Comparison of ENCODE assay signal across 8 mouse cellular contexts in genomic region chr15:98609331-98610130, GRCm38 (mm10). TPM values are rescaled to one million over a fixed set of nuclear protein-coding genes. Genes with fewer than 3 reads are reported as not detected.
DNase-seq lines count a peak whose midpoint lies in the region; ATAC-seq and TF ChIP-seq lines count a peak whose summit lies in the region.

TSS of gene Adcy6 (minus strand) at chr15:98610076.

- H3K4me2 ChIP-seq in forebrain, embryonic 15.5 days (replicated peaks), result peak within 1 kb of the TSS; percentile 90
- H3K4me2 ChIP-seq in heart, postnatal 0 days (ENCODE audit: low read depth, low read length), result peak within 1 kb of the TSS; percentile 86
- H3K4me2 ChIP-seq in liver, embryonic 15.5 days, result peak within 1 kb of the TSS; percentile 98
- peak within 1 kb of the TSS; percentile 81 for H3K4me2 ChIP-seq in neural tube, embryonic 13.5 days

- no peak for TF ChIP-seq CTCF in E14TG2a.4 (conservative IDR thresholded peaks at IDR 0.05; ENCODE audit: low read length)
- no peak for TF ChIP-seq CTCF in heart, postnatal 0 days (IDR thresholded peaks at IDR 0.05; ENCODE audit: low read depth)

- H3K9ac ChIP-seq in forebrain, embryonic 15.5 days (replicated peaks), result peak within 1 kb of the TSS; percentile 92
- peak within 1 kb of the TSS; percentile 89 for H3K9ac ChIP-seq in heart, postnatal 0 days (replicated peaks; ENCODE audit: low read depth, low read length)
- peak within 1 kb of the TSS; percentile 90 for H3K9ac ChIP-seq in liver, embryonic 15.5 days
- H3K9ac ChIP-seq in neural tube, embryonic 13.5 days, result peak within 1 kb of the TSS; percentile 90

- peak; percentile 50; the same call in 1 of the 2 replicates for TF ChIP-seq EP300 in heart, postnatal 0 days (IDR thresholded peaks at IDR 0.05; ENCODE audit: low read depth)

- DNase-seq in cerebellum, adult 18-20 months, result peak; percentile 75 to 77
- DNase-seq in heart, postnatal 0 days (ENCODE audit: low spot score), result peak; percentile 90
- DNase-seq in kidney, postnatal 36 days, result peak; percentile 92 to 93
- DNase-seq in thymus, adult 18-20 months, result peak; percentile 74 to 78

- peaks cover 89% of the 10 kb centered on the region for H3K27me3 ChIP-seq in E14TG2a.4 (ENCODE audit: insufficient read depth, low read length)
- H3K27me3 ChIP-seq in forebrain, embryonic 15.5 days, result no peaks in the 10 kb centered on the region
- no peaks in the 10 kb centered on the region for H3K27me3 ChIP-seq in heart, postnatal 0 days (ENCODE audit: control insufficient read depth, insufficient read depth, low read length)
- peaks cover 15% of the 10 kb centered on the region for H3K27me3 ChIP-seq in liver, embryonic 15.5 days
- no peaks in the 10 kb centered on the region for H3K27me3 ChIP-seq in neural tube, embryonic 13.5 days

- peak within 1 kb of the TSS; percentile 81 for H3K4me3 ChIP-seq in E14TG2a.4 (replicated peaks; ENCODE audit: low read length)
- peak within 1 kb of the TSS; percentile 83 for H3K4me3 ChIP-seq in forebrain, embryonic 15.5 days
- peak within 1 kb of the TSS; percentile 78 for H3K4me3 ChIP-seq in heart, postnatal 0 days (ENCODE audit: low read depth, low read length)
- peak within 1 kb of the TSS; percentile 82 for H3K4me3 ChIP-seq in liver, embryonic 15.5 days (replicated peaks)
- peak within 1 kb of the TSS; percentile 77 for H3K4me3 ChIP-seq in neural tube, embryonic 13.5 days

- under 1% methylated on average over 72 of the region's 75 CpGs for WGBS in forebrain, embryonic 15.5 days
- 1% methylated on average over 56 of the region's 75 CpGs for WGBS in heart, postnatal 0 days
- WGBS in liver, embryonic 15.5 days (ENCODE audit: insufficient replicate concordance), result under 1% methylated on average over 74 of the region's 75 CpGs
- 0% methylated on average over 42 of the region's 75 CpGs for WGBS in neural tube, embryonic 13.5 days

- H3K4me1 ChIP-seq in E14TG2a.4 (replicated peaks; ENCODE audit: low read depth, low read length), result peaks cover 28% of the 10 kb centered on the region
- H3K4me1 ChIP-seq in forebrain, embryonic 15.5 days, result peaks cover 29% of the 10 kb centered on the region
- H3K4me1 ChIP-seq in heart, postnatal 0 days (ENCODE audit: control insufficient read depth, insufficient read depth), result peaks cover 19% of the 10 kb centered on the region
- peaks cover 61% of the 10 kb centered on the region for H3K4me1 ChIP-seq in liver, embryonic 15.5 days (replicated peaks)
- peaks cover 45% of the 10 kb centered on the region for H3K4me1 ChIP-seq in neural tube, embryonic 13.5 days (replicated peaks)

- peak; percentile 87 for ATAC-seq in forebrain, embryonic 15.5 days (replicated peaks)
- peak; percentile 50 for ATAC-seq in heart, postnatal 0 days (ENCODE audit: insufficient read depth, low read depth)
- peak; percentile 24 for ATAC-seq in liver, embryonic 15.5 days (ENCODE audit: insufficient read depth)
- peak; percentile 82 for ATAC-seq in neural tube, embryonic 13.5 days (ENCODE audit: low read depth)

- H3K27ac ChIP-seq in forebrain, embryonic 15.5 days (replicated peaks), result peak within 1 kb of the TSS; percentile 79
- H3K27ac ChIP-seq in heart, postnatal 0 days (ENCODE audit: low read depth), result peak within 1 kb of the TSS; percentile 97
- H3K27ac ChIP-seq in liver, embryonic 15.5 days (replicated peaks), result peak within 1 kb of the TSS; percentile 96
- peak within 1 kb of the TSS; percentile 92 for H3K27ac ChIP-seq in neural tube, embryonic 13.5 days (replicated peaks)

- H3K36me3 ChIP-seq in E14TG2a.4 (ENCODE audit: insufficient read depth, low read length), result no peaks in the 10 kb centered on the region
- no peaks in the 10 kb centered on the region for H3K36me3 ChIP-seq in forebrain, embryonic 15.5 days
- no peaks in the 10 kb centered on the region for H3K36me3 ChIP-seq in heart, postnatal 0 days (replicated peaks; ENCODE audit: control insufficient read depth, insufficient read depth, low read length)
- H3K36me3 ChIP-seq in liver, embryonic 15.5 days (replicated peaks), result peaks cover 5% of the 10 kb centered on the region
- H3K36me3 ChIP-seq in neural tube, embryonic 13.5 days, result peaks cover 2% of the 10 kb centered on the region; the same call in 1 of the 2 replicates

- H3K9me3 ChIP-seq in E14TG2a.4 (ENCODE audit: low read length), result no peaks in the 10 kb centered on the region
- H3K9me3 ChIP-seq in forebrain, embryonic 15.5 days, result no peaks in the 10 kb centered on the region
- no peaks in the 10 kb centered on the region for H3K9me3 ChIP-seq in heart, postnatal 0 days (replicated peaks; ENCODE audit: control insufficient read depth, low read length)
- H3K9me3 ChIP-seq in liver, embryonic 15.5 days (replicated peaks), result no peaks in the 10 kb centered on the region
- no peaks in the 10 kb centered on the region for H3K9me3 ChIP-seq in neural tube, embryonic 13.5 days

RNA-seq across cellular contexts. Expression of gene Adcy6, which starts in this region (rescaled TPM):
- 12.5 and 13.8 TPM in 2 replicates for polyA plus RNA-seq in forebrain, embryonic 15.5 days (2015; fragmentation: Nextera tagmentation; extraction: Ambion mirVana)
- 200 and 216 TPM in 2 replicates for total RNA-seq in heart, postnatal 0 days (2014; rRNA removed; ENCODE audit: low replicate concordance)
- 29.2 and 33.5 TPM in 2 replicates for polyA plus RNA-seq in heart, postnatal 0 days (2015; fragmentation: Nextera tagmentation; extraction: Ambion mirVana)
- polyA plus RNA-seq in liver, embryonic 15.5 days (2015; fragmentation: Nextera tagmentation; extraction: Ambion mirVana), result 6.6 and 6.9 TPM in 2 replicates
- 10.4 and 10.7 TPM in 2 replicates for polyA plus RNA-seq in neural tube, embryonic 13.5 days (2015; fragmentation: Nextera tagmentation; extraction: Ambion mirVana)

Comparison
In these comparisons a context has a peak if more than half of its experiments do, and no peak if none do; other contexts are left out.
1. Peak in every context shown above with its lines: DNase-seq, ATAC-seq, H3K4me3 ChIP-seq and H3K27ac ChIP-seq.
2. ATAC-seq: peak in every context shown above with its lines; median percentile 87 in forebrain, embryonic 15.5 days; 82 in neural tube, embryonic 13.5 days; 50 in heart, postnatal 0 days; 24 in liver, embryonic 15.5 days.